Comparison of ENCODE assay signal across 8 mouse cellular contexts in the genomic region with DNA sequence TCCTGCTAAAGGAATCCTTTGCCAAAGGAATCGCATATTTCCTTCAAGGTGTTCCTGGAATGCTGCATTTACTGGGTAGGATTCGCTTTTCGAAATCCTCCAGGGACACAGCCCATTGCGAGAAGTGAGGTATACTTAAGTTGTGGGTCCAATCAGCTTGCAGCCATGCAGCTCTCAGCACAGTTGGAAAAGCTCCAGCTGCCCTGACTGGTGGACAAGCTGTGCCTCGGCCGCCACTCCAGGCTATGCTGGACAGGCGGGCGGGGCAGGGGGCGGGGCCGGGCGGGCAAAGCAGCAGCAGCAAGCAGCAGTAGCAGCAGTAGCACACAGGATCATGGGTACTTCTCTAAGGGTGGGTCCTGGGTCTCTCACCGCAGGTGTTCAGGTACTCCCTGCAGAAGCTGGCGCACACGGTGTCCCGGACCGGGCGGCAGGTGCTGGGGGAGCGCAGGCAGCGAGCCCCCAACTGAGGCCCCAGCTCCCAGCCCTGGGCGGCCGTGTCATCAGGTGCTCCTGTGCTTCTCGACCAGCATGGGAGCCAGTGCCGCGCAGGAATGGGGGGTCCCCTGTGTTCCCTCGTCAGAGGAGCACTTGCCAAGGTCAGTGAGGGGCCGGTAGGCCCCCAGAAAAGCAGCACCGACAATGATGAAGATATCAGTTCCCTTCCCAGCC. TPM values are rescaled to one million over a fixed set of nuclear protein-coding genes. Genes with fewer than 3 reads are reported as not detected.
DNase-seq lines count a peak whose midpoint lies in the region; ATAC-seq and TF ChIP-seq lines count a peak whose summit lies in the region.

No protein-coding gene starts in this region.

- 0 out of 2 replicates have a peak, but pooled peaks cover 3% of the 10 kb centered on the region for H3K4me1 ChIP-seq in embryonic fibroblast, embryonic 13.5 days (ENCODE audit: control insufficient read depth, insufficient read depth, low read length)
- H3K4me1 ChIP-seq in heart, embryonic 13.5 days, result peaks cover 30% of the 10 kb centered on the region
- peaks cover 39% of the 10 kb centered on the region for H3K4me1 ChIP-seq in kidney, embryonic 15.5 days
- peaks cover 22% of the 10 kb centered on the region for H3K4me1 ChIP-seq in liver, embryonic 12.5 days
- peaks cover 9% of the 10 kb centered on the region; the same call in 1 of the 2 replicates for H3K4me1 ChIP-seq in midbrain, postnatal 0 days (ENCODE audit: insufficient read depth, low read length)

- peaks cover 71% of the 10 kb centered on the region for H3K36me3 ChIP-seq in heart, embryonic 13.5 days
- peaks cover 70% of the 10 kb centered on the region for H3K36me3 ChIP-seq in kidney, embryonic 15.5 days
- peaks cover 51% of the 10 kb centered on the region for H3K36me3 ChIP-seq in liver, embryonic 12.5 days
- H3K36me3 ChIP-seq in midbrain, postnatal 0 days (ENCODE audit: insufficient read depth, low read length), result peaks cover 16% of the 10 kb centered on the region

- peak overlapping the region; percentile 86 for H3K4me2 ChIP-seq in heart, embryonic 13.5 days
- H3K4me2 ChIP-seq in kidney, embryonic 15.5 days, result peak overlapping the region; percentile 80
- H3K4me2 ChIP-seq in liver, embryonic 12.5 days, result peak overlapping the region; percentile 45
- peak overlapping the region; percentile 61 for H3K4me2 ChIP-seq in midbrain, postnatal 0 days (ENCODE audit: low read depth, low read length, poor library complexity, severe bottlenecking)

- peak overlapping the region; percentile 71 for H3K9ac ChIP-seq in heart, embryonic 13.5 days
- no peak overlapping the region for H3K9ac ChIP-seq in kidney, embryonic 15.5 days
- H3K9ac ChIP-seq in liver, embryonic 12.5 days, result no peak overlapping the region
- peak overlapping the region; percentile 82 for H3K9ac ChIP-seq in midbrain, postnatal 0 days (replicated peaks; ENCODE audit: low read length, poor library complexity, severe bottlenecking)

- no peak overlapping the region for H3K27ac ChIP-seq in embryonic fibroblast, embryonic 13.5 days (ENCODE audit: insufficient read depth, low read length)
- no peak overlapping the region for H3K27ac ChIP-seq in heart, embryonic 13.5 days (replicated peaks)
- peak overlapping the region; percentile 56; the same call in 1 of the 2 replicates for H3K27ac ChIP-seq in kidney, embryonic 15.5 days
- no peak overlapping the region for H3K27ac ChIP-seq in liver, embryonic 12.5 days
- H3K27ac ChIP-seq in midbrain, postnatal 0 days (ENCODE audit: low read depth, low read length), result peak overlapping the region; percentile 70

- ATAC-seq in heart, embryonic 13.5 days (ENCODE audit: extremely low read depth, insufficient number of reproducible peaks, low FRiP score, low TSS enrichment), result peak; percentile 56
- ATAC-seq in kidney, embryonic 15.5 days (replicated peaks; ENCODE audit: low FRiP score), result peak; percentile 89
- ATAC-seq in liver, embryonic 12.5 days, result peak; percentile 63; the same call in 1 of the 2 replicates
- peak; percentile 53 for ATAC-seq in midbrain, postnatal 0 days (ENCODE audit: low FRiP score)

- H3K9me3 ChIP-seq in heart, embryonic 13.5 days, result peaks cover 46% of the 10 kb centered on the region
- H3K9me3 ChIP-seq in kidney, embryonic 15.5 days (replicated peaks), result peaks cover 27% of the 10 kb centered on the region
- peaks cover 17% of the 10 kb centered on the region for H3K9me3 ChIP-seq in liver, embryonic 12.5 days (replicated peaks)
- H3K9me3 ChIP-seq in midbrain, postnatal 0 days (ENCODE audit: low read length), result 0 out of 2 replicates have a peak, but pooled peaks cover 6% of the 10 kb centered on the region

- H3K27me3 ChIP-seq in heart, embryonic 13.5 days (replicated peaks), result no peaks in the 10 kb centered on the region
- H3K27me3 ChIP-seq in kidney, embryonic 15.5 days, result no peaks in the 10 kb centered on the region
- peaks cover 50% of the 10 kb centered on the region for H3K27me3 ChIP-seq in liver, embryonic 12.5 days (replicated peaks)
- H3K27me3 ChIP-seq in midbrain, postnatal 0 days (ENCODE audit: insufficient read depth, low read length), result no peaks in the 10 kb centered on the region

- no peak for TF ChIP-seq POLR2A in embryonic fibroblast, embryonic 13.5 days (IDR thresholded peaks at IDR 0.05; ENCODE audit: low read depth, low read length)

- no peak for TF ChIP-seq CTCF in embryonic fibroblast, embryonic 13.5 days (IDR thresholded peaks at IDR 0.05; ENCODE audit: borderline replicate concordance, insufficient read depth, low read length)
- no peak for TF ChIP-seq CTCF in midbrain, postnatal 0 days (IDR thresholded peaks at IDR 0.05)

- DNase-seq in cerebellum, adult 11 months, result peak; percentile 77
- DNase-seq in midbrain, postnatal 0 days (ENCODE audit: low spot score), result peak; percentile 95
- peak; percentile 62 for DNase-seq in telencephalon, adult 2 months (ENCODE audit: low read depth, low spot score)
- no peak for DNase-seq in thymus, postnatal 14 days

- peak overlapping the region; percentile 21 for H3K4me3 ChIP-seq in embryonic fibroblast, embryonic 13.5 days (ENCODE audit: insufficient read depth, low read length)
- H3K4me3 ChIP-seq in heart, embryonic 13.5 days, result peak overlapping the region; percentile 57
- H3K4me3 ChIP-seq in kidney, embryonic 15.5 days (replicated peaks), result peak overlapping the region; percentile 53
- H3K4me3 ChIP-seq in liver, embryonic 12.5 days, result peak overlapping the region; percentile 20; the same call in 1 of the 2 replicates
- H3K4me3 ChIP-seq in midbrain, postnatal 0 days (ENCODE audit: low read depth, low read length), result peak overlapping the region; percentile 49

- WGBS in heart, embryonic 13.5 days, result 50% methylated on average over 27 of the region's 27 CpGs
- WGBS in kidney, embryonic 15.5 days, result 55% methylated on average over 27 of the region's 27 CpGs
- WGBS in liver, embryonic 12.5 days (ENCODE audit: insufficient replicate concordance), result 40% methylated on average over 27 of the region's 27 CpGs
- 50% methylated on average over 24 of the region's 27 CpGs for WGBS in midbrain, postnatal 0 days

RNA-seq across cellular contexts. Expression of gene Nnat, which starts 1.4 kb away (rescaled TPM):
- polyA plus RNA-seq in embryonic fibroblast, embryonic 13.5 days (2011; ENCODE audit: insufficient read length, low read depth, missing spikeins), result 12.6 and 15.1 TPM in 2 replicates
- 120 and 135 TPM in 2 replicates for polyA plus RNA-seq in heart, embryonic 13.5 days (2015; fragmentation: Nextera tagmentation; extraction: Ambion mirVana)
- 238 and 287 TPM in 2 replicates for polyA plus RNA-seq in kidney, embryonic 15.5 days (2015; fragmentation: Nextera tagmentation; extraction: Ambion mirVana)
- 79.0 and 80.8 TPM in 2 replicates for polyA plus RNA-seq in liver, embryonic 12.5 days (2016; fragmentation: Nextera tagmentation; extraction: Ambion mirVana)
- 7,900 and 8,478 TPM in 2 replicates for total RNA-seq in midbrain, postnatal 0 days (2014; rRNA removed)
- polyA plus RNA-seq in midbrain, postnatal 0 days (2015; fragmentation: Nextera tagmentation; extraction: Ambion mirVana), result 8,374 and 8,478 TPM in 2 replicates

RNA-seq across cellular contexts. Expression of gene Blcap, which starts 9.8 kb away (rescaled TPM):
- polyA plus RNA-seq in embryonic fibroblast, embryonic 13.5 days (2011; ENCODE audit: insufficient read length, low read depth, missing spikeins), result 63.9 and 72.3 TPM in 2 replicates
- polyA plus RNA-seq in heart, embryonic 13.5 days (2015; fragmentation: Nextera tagmentation; extraction: Ambion mirVana), result 29.4 and 33.5 TPM in 2 replicates
- 48.3 and 51.6 TPM in 2 replicates for polyA plus RNA-seq in kidney, embryonic 15.5 days (2015; fragmentation: Nextera tagmentation; extraction: Ambion mirVana)
- polyA plus RNA-seq in liver, embryonic 12.5 days (2016; fragmentation: Nextera tagmentation; extraction: Ambion mirVana), result 12.3 and 13.4 TPM in 2 replicates
- 307 and 309 TPM in 2 replicates for total RNA-seq in midbrain, postnatal 0 days (2014; rRNA removed)
- 394 and 397 TPM in 2 replicates for polyA plus RNA-seq in midbrain, postnatal 0 days (2015; fragmentation: Nextera tagmentation; extraction: Ambion mirVana)

Comparison
In these comparisons a context has a peak if more than half of its experiments do, and no peak if none do; other contexts are left out.
1. H3K27ac ChIP-seq: peak in kidney, embryonic 15.5 days (single experiment) and midbrain, postnatal 0 days (single experiment); none in embryonic fibroblast, embryonic 13.5 days (single experiment), heart, embryonic 13.5 days (single experiment) and liver, embryonic 12.5 days (single experiment).
2. H3K9ac ChIP-seq: peak in heart, embryonic 13.5 days (single experiment) and midbrain, postnatal 0 days (single experiment); none in kidney, embryonic 15.5 days (single experiment) and liver, embryonic 12.5 days (single experiment).
3. RNA of gene Nnat, which starts 1.4 kb away (polyA plus RNA-seq): 8,374 to 8,478 TPM in midbrain, postnatal 0 days; 238 to 287 TPM in kidney, embryonic 15.5 days, 120 to 135 TPM in heart, embryonic 13.5 days, 79.0 to 80.8 TPM in liver, embryonic 12.5 days and 12.6 to 15.1 TPM in embryonic fibroblast, embryonic 13.5 days; every median in the first group is over 10 times any median in the second.
4. Peak in every context shown above with its lines, with median percentiles within 50 percentile points of each other: H3K4me3 ChIP-seq, ATAC-seq and H3K4me2 ChIP-seq.